Mouse (Mus musculus): Measurements from ENCODE around the gene 4930539E08Rik. TPM values are rescaled to one million over a fixed set of nuclear protein-coding genes. Genes with fewer than 3 reads are reported as not detected.

Gene 4930539E08Rik
- polyA plus RNA-seq, 1 experiment from 2014 or later = 0.11 TPM

- 13% methylated on average over 19 of the region's 19 CpGs for WGBS
- H3K27me3 ChIP-seq (ENCODE audit: low read depth, poor library complexity, severe bottlenecking) = peaks cover 39% of the 10 kb centered on the region
Measured at GRCm38 (mm10) chr17:28876821-28877220, 38.3 kb downstream of the 4930539E08Rik start.

GRCm38 (mm10) chr17:28876331-28876730 is 38.8 kb downstream of the 4930539E08Rik start:
- Histone ChIP-seq H3K36me3 (no peaks in the 10 kb centered on the region), H3K27ac (replicated peaks) (peak overlapping the region; percentile 47; the same call in 1 of the 2 replicates), H3K9me3 (replicated peaks) (no peaks in the 10 kb centered on the region), H3K4me3 (peak overlapping the region; percentile 24), H3K4me1 (peaks cover 21% of the 10 kb centered on the region), H3K27me3 (ENCODE audit: low read depth, poor library complexity, severe bottlenecking) (peaks cover 35% of the 10 kb centered on the region)
- WGBS = 72% methylated on average over 5 of the region's 5 CpGs
- no peak for DNase-seq (ENCODE audit: low spot score)

More at GRCm38 (mm10) chr17:28876821-28877220, 38.3 kb downstream of the 4930539E08Rik start:
- Histone ChIP-seq H3K36me3 (no peaks in the 10 kb centered on the region), H3K9me3 (replicated peaks) (no peaks in the 10 kb centered on the region), H3K4me3 (peak overlapping the region; percentile 24), H3K27ac (replicated peaks) (peak overlapping the region; percentile 47; the same call in 1 of the 2 replicates), H3K4me1 (peaks cover 21% of the 10 kb centered on the region)
- peak; percentile 51 for DNase-seq (ENCODE audit: low spot score)

DNA sequence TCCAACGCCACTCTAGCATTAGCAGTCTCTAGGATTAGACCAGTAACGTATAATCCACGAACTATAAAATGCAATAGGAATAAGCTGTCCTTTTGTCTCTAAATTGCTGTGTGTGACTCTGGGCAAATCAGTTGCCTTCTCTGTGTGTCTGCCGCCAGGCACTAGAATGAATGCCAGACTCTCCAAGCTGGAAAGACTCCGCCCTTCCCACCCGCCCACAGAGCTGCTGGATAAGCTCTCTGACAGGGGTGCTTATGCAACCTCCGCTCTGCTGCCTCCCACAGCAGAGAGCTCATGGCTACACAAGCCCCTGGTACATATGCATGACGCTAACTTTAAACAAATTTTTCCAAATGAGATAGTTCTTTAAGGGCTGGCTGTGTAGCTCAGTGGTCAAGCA is 39.8 kb downstream of the 4930539E08Rik start:
- DNase-seq (ENCODE audit: low spot score) = no peak
- H3K4me3 ChIP-seq = no peak overlapping the region

DNA sequence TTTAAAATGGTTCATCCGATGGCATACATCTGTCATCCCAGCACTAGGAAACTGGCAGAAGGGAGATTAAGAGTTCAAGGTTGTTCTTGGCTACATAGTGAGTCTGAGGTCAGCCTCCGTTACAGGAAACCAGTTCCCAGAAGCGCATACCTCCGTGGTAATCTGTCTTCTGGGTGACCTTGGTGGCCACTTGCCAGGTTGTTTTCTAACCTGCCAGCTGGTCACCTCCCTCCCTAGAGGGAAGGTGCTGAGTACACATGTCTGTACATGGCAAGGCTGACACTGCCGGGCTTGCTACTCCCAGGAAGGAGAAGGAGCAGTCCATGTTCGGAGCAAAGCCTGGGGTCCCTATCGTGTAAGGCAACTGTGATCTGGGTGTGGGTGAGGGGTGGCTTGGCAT is 40.3 kb downstream of the 4930539E08Rik start:
- Histone ChIP-seq H3K36me3 (no peaks in the 10 kb centered on the region), H3K9me3 (replicated peaks) (no peaks in the 10 kb centered on the region), H3K27me3 (ENCODE audit: low read depth, poor library complexity, severe bottlenecking) (peaks cover 20% of the 10 kb centered on the region), H3K27ac (replicated peaks) (no peak overlapping the region), H3K4me1 (peaks cover 17% of the 10 kb centered on the region), H3K4me3 (no peak overlapping the region)
- no peak for DNase-seq (ENCODE audit: low spot score)
- WGBS = 85% methylated on average over 7 of the region's 7 CpGs

More for the DNA sequence above, 39.8 kb downstream of the 4930539E08Rik start:
- H3K36me3 ChIP-seq = no peaks in the 10 kb centered on the region
- H3K27ac ChIP-seq (replicated peaks) = no peak overlapping the region
- peaks cover 25% of the 10 kb centered on the region for H3K27me3 ChIP-seq (ENCODE audit: low read depth, poor library complexity, severe bottlenecking)
- H3K9me3 ChIP-seq (replicated peaks) = no peaks in the 10 kb centered on the region
- WGBS = 48% methylated on average over 8 of the region's 8 CpGs
- H3K4me1 ChIP-seq = peaks cover 21% of the 10 kb centered on the region

DNA sequence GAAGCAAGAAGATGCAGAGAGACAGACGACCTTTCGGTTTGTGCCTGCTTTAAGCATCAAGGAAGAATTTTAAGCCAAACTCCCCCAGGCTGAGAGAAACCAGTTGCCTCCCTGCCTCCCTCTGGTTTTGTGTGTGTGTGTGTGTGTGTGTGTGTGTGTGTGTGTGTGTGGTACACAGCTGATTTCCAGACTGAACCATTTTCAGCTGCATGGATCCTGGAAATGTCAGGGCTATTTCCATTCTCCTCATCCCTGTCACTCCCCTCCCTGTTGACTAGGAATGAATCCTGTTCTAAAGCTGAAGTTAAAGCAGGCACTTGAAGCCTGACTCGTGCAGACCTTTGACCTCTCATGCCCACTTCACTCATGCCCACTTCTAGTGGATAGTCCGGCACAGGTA is 40.9 kb downstream of the 4930539E08Rik start:
- no peaks in the 10 kb centered on the region for H3K36me3 ChIP-seq
- no peak overlapping the region for H3K27ac ChIP-seq (replicated peaks)
- WGBS = 86% methylated on average over 4 of the region's 4 CpGs
- no peak overlapping the region for H3K4me3 ChIP-seq
- peaks cover 22% of the 10 kb centered on the region for H3K4me1 ChIP-seq
- H3K27me3 ChIP-seq (ENCODE audit: low read depth, poor library complexity, severe bottlenecking) = peaks cover 20% of the 10 kb centered on the region
- DNase-seq (ENCODE audit: low spot score) = no peak
- H3K9me3 ChIP-seq (replicated peaks) = no peaks in the 10 kb centered on the region

DNA sequence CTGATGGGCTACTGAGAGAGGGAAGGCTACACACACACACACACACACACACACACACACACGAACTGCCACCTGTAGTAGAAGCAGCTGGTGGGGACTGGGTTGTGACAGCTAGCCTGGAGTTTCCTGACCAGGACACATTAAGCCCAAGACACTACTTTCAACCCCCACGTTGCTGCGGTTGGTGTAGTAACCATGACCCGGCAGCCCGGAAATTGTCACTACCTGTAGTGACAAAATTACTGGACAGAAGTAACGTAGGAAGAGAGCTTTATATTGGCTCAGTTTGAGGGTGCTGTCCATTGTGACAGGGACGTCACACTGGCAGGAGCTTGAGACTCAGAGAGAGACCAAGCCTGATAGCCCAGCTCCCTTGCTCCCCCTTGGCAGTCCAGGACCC is 42.8 kb downstream of the 4930539E08Rik start:
- H3K36me3 ChIP-seq = no peaks in the 10 kb centered on the region
- WGBS = 84% methylated on average over 7 of the region's 7 CpGs
- H3K27me3 ChIP-seq (ENCODE audit: low read depth, poor library complexity, severe bottlenecking) = peaks cover 11% of the 10 kb centered on the region
- DNase-seq (ENCODE audit: low spot score) = no peak
- H3K4me1 ChIP-seq = peaks cover 22% of the 10 kb centered on the region
- H3K4me3 ChIP-seq = no peak overlapping the region
- H3K27ac ChIP-seq (replicated peaks) = no peak overlapping the region
- no peaks in the 10 kb centered on the region for H3K9me3 ChIP-seq (replicated peaks)

GRCm38 (mm10) chr17:28871831-28872230 is 43.3 kb downstream of the 4930539E08Rik start:
- Histone ChIP-seq H3K9me3 (replicated peaks) (no peaks in the 10 kb centered on the region), H3K4me1 (peaks cover 18% of the 10 kb centered on the region), H3K36me3 (no peaks in the 10 kb centered on the region), H3K27ac (replicated peaks) (no peak overlapping the region), H3K27me3 (ENCODE audit: low read depth, poor library complexity, severe bottlenecking) (peaks cover 7% of the 10 kb centered on the region), H3K4me3 (no peak overlapping the region)
- WGBS = 85% methylated on average over 11 of the region's 11 CpGs
- DNase-seq (ENCODE audit: low spot score) = no peak

GRCm38 (mm10) chr17:28870435-28870834 is 44.7 kb downstream of the 4930539E08Rik start:
- H3K36me3 ChIP-seq = no peaks in the 10 kb centered on the region
- 75% methylated on average over 5 of the region's 5 CpGs for WGBS
- no peak overlapping the region; the same call in 1 of the 2 replicates for H3K27ac ChIP-seq (replicated peaks)

GRCm38 (mm10) chr17:28869412-28870110 is 45.6 kb downstream of the 4930539E08Rik start:
- WGBS = 76% methylated on average over 9 of the region's 9 CpGs
- Histone ChIP-seq H3K27ac (replicated peaks) (no peak overlapping the region; the same call in 1 of the 2 replicates), H3K27me3 (ENCODE audit: low read depth, poor library complexity, severe bottlenecking) (no peaks in the 10 kb centered on the region), H3K4me3 (no peak overlapping the region), H3K4me1 (peaks cover 7% of the 10 kb centered on the region), H3K36me3 (no peaks in the 10 kb centered on the region), H3K9me3 (replicated peaks) (no peaks in the 10 kb centered on the region)
- DNase-seq (ENCODE audit: low spot score) = peak; percentile 25

More at GRCm38 (mm10) chr17:28870435-28870834, 44.7 kb downstream of the 4930539E08Rik start:
- no peak for DNase-seq (ENCODE audit: low spot score)
- Histone ChIP-seq H3K4me3 (no peak overlapping the region), H3K27me3 (ENCODE audit: low read depth, poor library complexity, severe bottlenecking) (no peaks in the 10 kb centered on the region), H3K4me1 (peaks cover 12% of the 10 kb centered on the region), H3K9me3 (replicated peaks) (no peaks in the 10 kb centered on the region)

GRCm38 (mm10) chr17:28867381-28867780 is 47.7 kb downstream of the 4930539E08Rik start:
- no peaks in the 10 kb centered on the region for H3K9me3 ChIP-seq (replicated peaks)
- H3K4me1 ChIP-seq = peaks cover 7% of the 10 kb centered on the region
- DNase-seq (ENCODE audit: low spot score) = no peak
- no peak overlapping the region for H3K4me3 ChIP-seq
- WGBS = 84% methylated on average over 4 of the region's 4 CpGs
- H3K27me3 ChIP-seq (ENCODE audit: low read depth, poor library complexity, severe bottlenecking) = no peaks in the 10 kb centered on the region
- H3K36me3 ChIP-seq = no peaks in the 10 kb centered on the region
- H3K27ac ChIP-seq (replicated peaks) = no peak overlapping the region

- H3K36me3 ChIP-seq = no peaks in the 10 kb centered on the region
- no peak overlapping the region for H3K27ac ChIP-seq (replicated peaks)
- H3K4me3 ChIP-seq = no peak overlapping the region
- no peaks in the 10 kb centered on the region for H3K27me3 ChIP-seq (ENCODE audit: low read depth, poor library complexity, severe bottlenecking)
- no peaks in the 10 kb centered on the region for H3K9me3 ChIP-seq (replicated peaks)
- DNase-seq (ENCODE audit: low spot score) = no peak
- peaks cover 7% of the 10 kb centered on the region for H3K4me1 ChIP-seq
Measured at GRCm38 (mm10) chr17:28866921-28867320, 48.2 kb downstream of the 4930539E08Rik start.

GRCm38 (mm10) chr17:28864464-28864863 is 50.7 kb downstream of the 4930539E08Rik start:
- H3K4me3 ChIP-seq = no peak overlapping the region

DNA sequence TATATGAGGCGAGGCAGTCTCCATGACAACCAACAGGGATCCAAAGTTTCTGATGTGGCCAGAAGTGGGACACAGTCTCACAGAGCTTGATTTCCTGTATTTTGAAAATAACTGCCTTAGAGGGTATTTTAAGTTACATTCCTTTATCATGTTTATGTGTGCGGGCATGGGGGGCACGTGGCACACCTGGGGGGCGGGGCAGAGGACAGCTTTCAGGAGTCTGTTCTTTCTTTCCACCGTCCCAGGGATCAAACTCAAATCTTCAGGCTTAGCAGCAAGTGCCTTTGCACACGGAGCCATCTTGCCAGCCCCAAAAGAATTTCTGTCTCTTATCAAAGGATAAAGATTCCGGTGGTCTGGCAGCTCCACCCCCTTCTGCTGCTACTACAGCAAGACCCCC is 51.2 kb downstream of the 4930539E08Rik start:
- DNase-seq (ENCODE audit: low spot score) = no peak
- no peak overlapping the region for H3K27ac ChIP-seq (replicated peaks)
- no peaks in the 10 kb centered on the region for H3K4me1 ChIP-seq
- WGBS = 83% methylated on average over 7 of the region's 7 CpGs
- H3K27me3 ChIP-seq (ENCODE audit: low read depth, poor library complexity, severe bottlenecking) = no peaks in the 10 kb centered on the region
- H3K4me3 ChIP-seq = no peak overlapping the region
- H3K9me3 ChIP-seq (replicated peaks) = no peaks in the 10 kb centered on the region
- H3K36me3 ChIP-seq = no peaks in the 10 kb centered on the region

More at GRCm38 (mm10) chr17:28864464-28864863, 50.7 kb downstream of the 4930539E08Rik start:
- Histone ChIP-seq H3K9me3 (replicated peaks) (no peaks in the 10 kb centered on the region), H3K27ac (replicated peaks) (no peak overlapping the region), H3K4me1 (peaks cover 2% of the 10 kb centered on the region), H3K27me3 (ENCODE audit: low read depth, poor library complexity, severe bottlenecking) (no peaks in the 10 kb centered on the region), H3K36me3 (no peaks in the 10 kb centered on the region)
- no peak for DNase-seq (ENCODE audit: low spot score)
- 89% methylated on average over 6 of the region's 6 CpGs for WGBS
